Mouse (Mus musculus) olfactory bulb, adult 2 months (tissue): Measurements from ENCODE around the gene Kti12.

Experiments
- CTCF ChIP-seq: fragments of 200-500 bp; IDR thresholded peaks from 2 replicates; pipeline ENCODE4 v1.5.1; 2012; ENCODE audit warnings: low read depth, mild to moderate bottlenecking, low read length, moderate library complexity; ENCODE audit not compliant: insufficient read depth
- POLR2A ChIP-seq: fragments of 200-500 bp; IDR thresholded peaks from 2 replicates; pipeline ENCODE4 v1.6.1; 2012; ENCODE audit warnings: mild to moderate bottlenecking, low read depth, low read length, moderate library complexity; ENCODE audit not compliant: insufficient read depth

- no peak for TF ChIP-seq POLR2A
- no peak for TF ChIP-seq CTCF
Observed at GRCm38 (mm10) chr4:108843336-108843735, 4.2 kb upstream of the Kti12 start.
